Mouse (Mus musculus) liver, embryonic 13.5 days (tissue): Measurements from ENCODE around the gene Prr29. TPM values are rescaled to one million over a fixed set of nuclear protein-coding genes. Genes with fewer than 3 reads are reported as not detected.
"Not testable (repeated sequence)": the region's sequence is repeated elsewhere in the genome, so short reads cannot be mapped to it uniquely, and the experiment has no call there.

Experiments used
- ATAC-seq: fragments of 200-750 bp; cut with Nextera tagmentation; 2 replicates; pipeline ENCODE4 v1.8.0; 2017; ENCODE audit warnings: low read depth, mild to moderate bottlenecking, moderate number of reproducible peaks, moderate library complexity
- DNase-seq: peaks from one replicate; pipeline ENCODE4 v3.0.0; 2022
- H3K27ac ChIP-seq: fragments of 300-500 bp; sonication (generic); 2 replicates; pipeline ENCODE4 v1.5.1; 2015; ENCODE audit warnings: moderate library complexity, mild to moderate bottlenecking, inconsistent platforms
- H3K27me3 ChIP-seq: fragments of 300-500 bp; sonication (generic); 2 replicates; pipeline ENCODE4 v1.6.1; 2015; ENCODE audit warnings: mild to moderate bottlenecking, inconsistent platforms
- H3K36me3 ChIP-seq: fragments of 300-500 bp; sonication (generic); 2 replicates; pipeline ENCODE4 v1.6.1; 2015; ENCODE audit warnings: mild to moderate bottlenecking, inconsistent platforms
- H3K4me1 ChIP-seq: fragments of 300-500 bp; sonication (generic); replicated peaks from 2 replicates; pipeline ENCODE4 v1.6.1; 2015; ENCODE audit warnings: inconsistent platforms
- H3K4me2 ChIP-seq: fragments of 300-500 bp; sonication (generic); 2 replicates; pipeline ENCODE4 v1.6.1; 2015; ENCODE audit warnings: inconsistent platforms, mild to moderate bottlenecking, moderate library complexity
- H3K4me3 ChIP-seq: fragments of 300-500 bp; sonication (generic); replicated peaks from 2 replicates; pipeline ENCODE4 v1.5.1; 2015; ENCODE audit warnings: mild to moderate bottlenecking, inconsistent platforms
- H3K9ac ChIP-seq: fragments of 300-500 bp; sonication (generic); 2 replicates; pipeline ENCODE4 v1.6.1; 2015; ENCODE audit warnings: mild to moderate bottlenecking, inconsistent platforms
- H3K9me3 ChIP-seq: fragments of 300-500 bp; sonication (generic); replicated peaks from 2 replicates; pipeline ENCODE4 v1.6.1; 2016; ENCODE audit warnings: inconsistent platforms
- WGBS: fragments of 180-500 bp; shearing (Covaris S2); methylation state at CpG from one replicate; pipeline ENCODE4 v1.1.7; 2015; ENCODE audit not compliant: insufficient replicate concordance; 5-methylcytosine and 5-hydroxymethylcytosine counted together
- polyA plus RNA-seq: library from polyadenylated mRNA; unstranded; fragments of >200 nt; fragmentation: Nextera tagmentation; extraction: Ambion mirVana; gene quantifications from 2 replicates; pipeline ENCODE4 v1.2.1, GENCODE M21; 2015

The Prr29 gene
- polyA plus RNA-seq, 1 experiment from 2014 or later, result not detected

DNA sequence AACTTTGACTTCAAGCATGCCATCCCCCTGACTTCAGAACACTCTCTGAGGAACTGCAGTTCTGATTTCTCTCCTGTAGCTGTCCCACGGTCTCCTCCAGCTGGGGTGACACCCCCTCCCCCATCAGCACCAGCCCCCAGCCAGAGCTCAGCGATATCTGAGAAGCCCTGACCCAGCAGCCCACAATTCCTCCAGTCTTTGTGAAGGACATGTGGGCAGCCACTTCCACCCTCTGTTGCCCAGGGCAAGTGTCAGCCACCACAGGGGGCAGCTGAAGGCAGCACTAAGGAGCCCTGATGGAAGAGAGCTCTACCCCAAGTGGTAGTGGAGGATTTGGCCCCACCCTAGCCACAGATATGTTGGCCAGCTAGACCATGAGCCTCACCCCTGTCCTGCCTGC lies 31.2 kb upstream of the Prr29 start:
- Histone ChIP-seq H3K4me1 (peaks cover 6% of the 10 kb centered on the region), H3K4me2 (no peak overlapping the region), H3K36me3 (no peaks in the 10 kb centered on the region), H3K4me3 (no peak overlapping the region), H3K27me3 (no peaks in the 10 kb centered on the region), H3K9me3 (no peaks in the 10 kb centered on the region), H3K27ac (no peak overlapping the region), H3K9ac (no peak overlapping the region)
- DNase-seq (no peak), ATAC-seq (no peak)
- 5% methylated on average over 2 of the region's 2 CpGs for WGBS

DNA sequence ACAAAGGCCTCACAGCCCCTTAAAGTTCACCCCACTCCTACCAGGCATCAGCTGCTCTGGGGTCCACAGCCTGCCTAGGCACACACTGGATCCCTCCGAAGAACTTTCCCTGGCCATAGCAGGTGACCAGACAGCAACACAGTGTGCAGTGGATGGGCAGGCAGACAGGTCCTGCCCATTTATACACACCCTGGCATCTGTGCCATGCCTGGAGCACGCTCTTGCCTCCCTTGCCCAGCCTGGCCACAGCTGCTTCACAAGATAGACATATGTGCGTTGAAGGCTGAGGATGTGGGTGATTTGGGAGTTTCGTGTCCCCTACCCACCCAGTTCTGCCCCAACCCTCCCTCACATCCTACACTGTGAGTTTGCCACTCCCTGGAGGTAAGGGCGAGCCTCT lies 27.2 kb upstream of the Prr29 start:
- no peak overlapping the region for H3K4me3 ChIP-seq
- 68% methylated on average over 5 of the region's 5 CpGs for WGBS
- H3K9me3 ChIP-seq, result no peaks in the 10 kb centered on the region
- H3K27ac ChIP-seq, result no peak overlapping the region
- no peaks in the 10 kb centered on the region for H3K27me3 ChIP-seq
- H3K36me3 ChIP-seq, result no peaks in the 10 kb centered on the region
- H3K9ac ChIP-seq, result no peak overlapping the region
- no peak for ATAC-seq
- no peak for DNase-seq
- no peaks in the 10 kb centered on the region; the same call in none of the 2 replicates for H3K4me1 ChIP-seq
- H3K4me2 ChIP-seq, result no peak overlapping the region

DNA sequence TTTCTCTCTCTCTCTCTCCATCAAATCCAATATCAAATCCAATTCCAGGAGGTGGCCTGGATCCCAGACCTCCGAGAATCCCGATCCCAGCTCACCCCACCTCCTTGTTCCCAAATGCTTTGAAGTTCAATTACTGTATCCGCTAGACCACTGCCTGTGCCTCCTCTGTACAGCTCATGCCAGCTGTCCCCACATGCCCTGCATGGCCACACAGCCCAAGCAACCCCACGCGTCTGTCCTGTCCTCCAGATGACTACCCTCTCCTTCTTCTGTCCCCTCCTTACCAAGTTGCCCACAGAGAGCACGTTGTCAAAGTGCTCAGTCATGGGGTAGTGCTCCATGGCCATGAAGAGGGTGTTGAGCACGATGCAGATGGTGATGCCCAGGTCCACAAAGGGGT lies 26.4 kb upstream of the Prr29 start:
- no peak overlapping the region for H3K9ac ChIP-seq
- H3K27ac ChIP-seq, result no peak overlapping the region
- H3K4me2 ChIP-seq, result no peak overlapping the region
- no peaks in the 10 kb centered on the region; the same call in none of the 2 replicates for H3K4me1 ChIP-seq
- DNase-seq, result no peak
- no peak overlapping the region for H3K4me3 ChIP-seq
- no peaks in the 10 kb centered on the region for H3K36me3 ChIP-seq
- no peak for ATAC-seq
- WGBS, result 63% methylated on average over 7 of the region's 7 CpGs
- H3K27me3 ChIP-seq, result no peaks in the 10 kb centered on the region
- no peaks in the 10 kb centered on the region for H3K9me3 ChIP-seq

DNA sequence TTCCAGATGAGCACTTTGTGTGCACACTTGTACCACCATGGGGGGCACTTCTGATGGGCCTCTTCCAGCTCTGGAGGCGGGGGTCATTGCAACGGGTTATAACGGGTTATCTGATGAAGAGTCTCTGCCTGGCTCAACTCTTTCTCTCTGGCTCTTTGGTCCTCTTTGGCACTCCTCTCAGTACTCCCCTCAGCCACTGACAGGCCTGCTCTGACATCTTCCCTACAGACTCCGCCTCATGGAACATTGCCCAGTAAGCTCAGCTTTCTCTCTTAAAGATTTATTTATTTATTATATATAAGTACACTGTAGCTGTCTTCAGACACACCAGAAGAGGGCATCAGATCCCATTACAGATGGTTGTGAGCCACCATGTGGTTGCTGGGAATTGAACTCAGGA lies 25.9 kb upstream of the Prr29 start:
- not testable (repeated sequence) for H3K4me3 ChIP-seq, H3K27ac ChIP-seq, H3K9me3 ChIP-seq, H3K9ac ChIP-seq, H3K4me2 ChIP-seq, DNase-seq, H3K36me3 ChIP-seq, H3K4me1 ChIP-seq, H3K27me3 ChIP-seq, ATAC-seq
- 61% methylated on average over 4 of the region's 4 CpGs for WGBS

DNA sequence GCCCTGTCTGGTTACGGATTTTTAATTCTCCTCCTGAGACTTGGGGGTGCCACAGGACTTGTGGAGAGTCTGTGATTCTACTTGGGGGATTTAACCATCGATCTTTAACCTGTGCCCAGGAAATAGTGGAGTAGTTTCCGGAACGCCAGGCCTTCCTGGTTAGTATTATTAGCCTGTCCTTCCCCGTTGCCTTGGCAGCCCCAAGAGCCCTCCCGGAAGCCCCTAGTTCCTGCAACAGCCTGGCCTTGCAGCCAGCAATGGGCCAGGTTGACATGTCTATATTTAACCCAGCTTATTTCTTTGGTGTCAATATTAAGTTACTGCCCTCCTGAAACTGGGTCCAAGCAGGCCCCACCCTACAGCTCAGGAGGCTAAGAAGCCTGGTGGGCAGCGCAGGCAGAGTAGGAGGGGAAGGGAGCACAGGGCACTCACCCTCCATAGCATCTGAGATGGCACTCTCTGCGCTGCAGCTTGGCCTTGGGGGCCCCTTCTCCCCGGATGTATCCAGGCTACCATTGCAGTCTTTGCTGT lies 24.2 kb upstream of the Prr29 start:
- no peak overlapping the region for H3K9ac ChIP-seq
- no peaks in the 10 kb centered on the region for H3K36me3 ChIP-seq
- ATAC-seq, result no peak
- no peaks in the 10 kb centered on the region; the same call in 1 of the 2 replicates for H3K4me1 ChIP-seq
- no peaks in the 10 kb centered on the region for H3K9me3 ChIP-seq
- H3K27ac ChIP-seq, result no peak overlapping the region
- no peak for DNase-seq
- 45% methylated on average over 9 of the region's 9 CpGs for WGBS
- H3K27me3 ChIP-seq, result no peaks in the 10 kb centered on the region
- H3K4me3 ChIP-seq, result no peak overlapping the region
- H3K4me2 ChIP-seq, result no peak overlapping the region

DNA sequence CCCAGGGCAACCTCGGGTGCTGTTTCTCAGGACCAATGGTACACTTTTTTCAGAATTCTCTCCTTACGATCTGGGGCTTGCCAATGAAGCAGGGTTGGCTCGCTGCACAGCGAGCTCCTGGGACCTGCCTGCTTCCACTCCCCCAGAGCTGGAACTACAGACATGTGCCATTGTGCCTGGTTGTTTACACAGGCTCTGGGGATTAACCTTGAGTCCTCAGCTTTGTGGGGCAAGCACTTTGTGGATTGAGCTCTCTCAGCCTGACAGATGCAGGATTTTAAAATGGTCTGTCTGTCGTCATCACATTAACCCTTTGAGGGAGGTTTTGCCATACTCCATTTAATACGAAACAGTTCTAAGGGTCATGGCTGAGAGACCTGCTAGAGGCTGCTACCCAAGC lies 20.4 kb upstream of the Prr29 start:
- Histone ChIP-seq H3K9ac (no peak overlapping the region), H3K4me2 (no peak overlapping the region), H3K36me3 (no peaks in the 10 kb centered on the region), H3K27me3 (no peaks in the 10 kb centered on the region), H3K4me3 (no peak overlapping the region), H3K4me1 (no peaks in the 10 kb centered on the region; the same call in 1 of the 2 replicates), H3K9me3 (no peaks in the 10 kb centered on the region), H3K27ac (no peak overlapping the region)
- 56% methylated on average over 5 of the region's 6 CpGs for WGBS
- ATAC-seq, result no peak
- no peak for DNase-seq

DNA sequence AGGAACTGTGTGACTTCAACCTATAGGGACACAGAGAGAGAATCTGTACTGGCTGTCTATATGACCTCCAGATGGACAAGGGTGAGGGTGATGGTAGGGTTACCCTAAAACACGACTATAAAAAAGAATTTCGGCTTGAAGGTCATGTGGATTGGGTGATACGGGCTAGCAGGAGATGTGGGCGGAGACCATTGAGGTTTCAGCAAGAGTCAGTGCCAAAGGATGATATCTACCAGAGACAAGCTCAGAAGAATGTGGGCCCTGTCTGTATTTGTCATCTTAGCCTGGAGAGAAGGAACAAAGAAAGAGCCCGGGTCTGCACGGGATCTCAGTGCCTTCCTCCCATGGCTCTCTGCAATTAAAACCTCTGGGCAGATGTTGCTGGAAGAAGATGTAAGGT lies 15.5 kb upstream of the Prr29 start:
- 63% methylated on average over 6 of the region's 6 CpGs for WGBS

DNA sequence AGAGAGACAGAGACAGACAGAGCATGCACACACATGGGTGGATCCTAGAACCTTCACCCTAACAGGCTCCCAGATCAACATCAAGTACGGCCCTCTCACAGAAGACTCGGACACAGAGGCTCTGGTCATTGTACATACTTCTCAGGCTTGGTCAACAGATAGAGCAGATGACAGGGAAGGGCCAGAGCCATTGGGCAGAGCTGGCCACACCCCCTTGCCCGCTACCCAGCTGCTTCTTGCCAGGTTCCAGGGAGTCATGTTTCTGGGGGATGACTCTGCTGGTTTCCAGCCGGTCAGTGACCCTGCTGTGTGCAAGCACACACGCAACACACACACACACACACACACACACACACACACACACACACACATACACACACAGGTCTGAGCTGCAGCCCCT lies 14.4 kb upstream of the Prr29 start:
- Histone ChIP-seq H3K4me1 (no peaks in the 10 kb centered on the region; the same call in 1 of the 2 replicates), H3K27me3 (no peaks in the 10 kb centered on the region), H3K27ac (no peak overlapping the region), H3K9me3 (no peaks in the 10 kb centered on the region), H3K9ac (no peak overlapping the region), H3K4me2 (no peak overlapping the region), H3K4me3 (no peak overlapping the region), H3K36me3 (no peaks in the 10 kb centered on the region)
- 54% methylated on average over 4 of the region's 5 CpGs for WGBS
- DNase-seq, result no peak
- no peak for ATAC-seq

More for the DNA sequence above, 15.5 kb upstream of the Prr29 start:
- no peaks in the 10 kb centered on the region for H3K36me3 ChIP-seq
- no peak overlapping the region for H3K27ac ChIP-seq
- no peak overlapping the region for H3K4me2 ChIP-seq
- no peak overlapping the region for H3K4me3 ChIP-seq
- H3K9ac ChIP-seq, result no peak overlapping the region
- H3K9me3 ChIP-seq, result no peaks in the 10 kb centered on the region
- H3K27me3 ChIP-seq, result no peaks in the 10 kb centered on the region
- ATAC-seq (no peak), DNase-seq (no peak)
- H3K4me1 ChIP-seq, result no peaks in the 10 kb centered on the region; the same call in 1 of the 2 replicates

DNA sequence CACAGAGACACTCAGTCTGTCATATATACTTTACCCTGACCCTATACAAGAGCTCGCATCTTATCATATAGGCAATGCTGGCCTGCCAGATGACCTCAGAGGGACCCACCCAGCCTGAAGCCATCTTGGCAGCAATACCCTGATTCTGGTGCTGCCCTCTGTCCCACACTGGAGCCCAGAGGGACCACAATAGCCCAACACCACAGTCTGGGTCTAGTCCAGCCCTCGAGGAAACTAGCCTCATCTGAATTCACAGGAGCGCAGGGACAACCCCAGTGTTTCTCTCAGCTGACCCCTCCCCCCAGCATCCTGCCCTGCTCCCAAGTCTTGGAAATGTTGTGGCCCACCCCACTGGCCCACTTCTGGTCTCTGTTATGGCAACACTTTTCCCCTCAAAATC lies 14.0 kb upstream of the Prr29 start:
- Histone ChIP-seq H3K9ac (no peak overlapping the region), H3K27me3 (no peaks in the 10 kb centered on the region), H3K9me3 (no peaks in the 10 kb centered on the region), H3K36me3 (no peaks in the 10 kb centered on the region), H3K27ac (no peak overlapping the region), H3K4me1 (no peaks in the 10 kb centered on the region; the same call in 1 of the 2 replicates), H3K4me2 (no peak overlapping the region), H3K4me3 (no peak overlapping the region)
- no peak for DNase-seq
- no peak for ATAC-seq
- WGBS, result 48% methylated on average over 3 of the region's 3 CpGs

DNA sequence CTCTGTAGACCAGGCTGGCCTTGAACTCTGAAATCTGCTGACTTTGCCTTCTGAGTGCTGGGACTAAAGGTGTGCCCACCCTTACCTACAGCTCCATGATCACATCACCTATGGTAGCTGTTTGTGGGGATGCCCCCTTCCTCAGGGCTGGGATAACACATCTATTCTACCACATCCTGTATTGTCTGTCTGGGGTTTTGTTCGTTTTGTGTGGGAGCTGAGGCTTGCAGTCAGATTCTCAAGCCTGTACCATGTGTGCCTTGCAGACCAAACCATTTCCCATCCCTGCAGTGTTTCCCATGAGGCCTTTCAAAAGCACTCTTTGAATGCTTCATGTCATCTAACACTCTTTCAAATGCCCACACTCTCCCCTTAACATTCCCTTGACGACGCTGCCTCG lies 13.3 kb upstream of the Prr29 start:
- no peak for ATAC-seq
- 66% methylated on average over 4 of the region's 4 CpGs for WGBS

DNA sequence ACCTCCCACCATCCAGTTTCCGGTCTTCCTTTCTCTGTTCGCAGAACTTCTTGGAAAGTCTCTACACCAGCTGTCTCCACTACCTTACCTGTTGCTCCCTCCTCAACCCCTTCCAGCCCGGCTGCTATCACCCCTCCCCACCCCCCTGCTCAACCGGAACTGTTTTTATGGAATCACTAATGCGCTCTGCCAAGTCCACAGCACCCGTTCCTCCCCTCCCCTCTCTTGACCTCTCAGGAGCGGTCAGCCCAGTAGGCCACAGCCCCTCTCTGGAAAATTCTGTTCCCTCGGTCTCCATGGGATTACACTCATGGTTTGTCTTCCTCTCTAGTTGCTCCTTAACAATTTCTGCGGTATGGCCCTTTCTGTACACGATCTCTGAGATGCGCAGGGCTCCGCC lies 12.1 kb upstream of the Prr29 start, which contains the start of gene Scn4a:
Gene Scn4a (minus strand): TSS at position 101 of the 400 bp plus-strand sequence.
- WGBS, result 78% methylated on average over 12 of the region's 12 CpGs
- H3K27me3 ChIP-seq, result no peaks in the 10 kb centered on the region
- H3K4me3 ChIP-seq, result no peak within 1 kb of the TSS
- H3K9ac ChIP-seq, result no peak within 1 kb of the TSS
- no peak within 1 kb of the TSS for H3K27ac ChIP-seq
- ATAC-seq, result no peak
- DNase-seq, result no peak
- no peaks in the 10 kb centered on the region for H3K36me3 ChIP-seq
- H3K4me1 ChIP-seq, result no peaks in the 10 kb centered on the region; the same call in 1 of the 2 replicates
- H3K9me3 ChIP-seq, result no peaks in the 10 kb centered on the region
- no peak within 1 kb of the TSS for H3K4me2 ChIP-seq

More for the DNA sequence above, 13.3 kb upstream of the Prr29 start:
- Histone ChIP-seq H3K4me1 (no peaks in the 10 kb centered on the region; the same call in 1 of the 2 replicates), H3K27me3 (no peaks in the 10 kb centered on the region), H3K9ac (no peak overlapping the region), H3K27ac (no peak overlapping the region), H3K9me3 (no peaks in the 10 kb centered on the region), H3K4me3 (no peak overlapping the region), H3K4me2 (no peak overlapping the region), H3K36me3 (no peaks in the 10 kb centered on the region)
- no peak for DNase-seq

DNA sequence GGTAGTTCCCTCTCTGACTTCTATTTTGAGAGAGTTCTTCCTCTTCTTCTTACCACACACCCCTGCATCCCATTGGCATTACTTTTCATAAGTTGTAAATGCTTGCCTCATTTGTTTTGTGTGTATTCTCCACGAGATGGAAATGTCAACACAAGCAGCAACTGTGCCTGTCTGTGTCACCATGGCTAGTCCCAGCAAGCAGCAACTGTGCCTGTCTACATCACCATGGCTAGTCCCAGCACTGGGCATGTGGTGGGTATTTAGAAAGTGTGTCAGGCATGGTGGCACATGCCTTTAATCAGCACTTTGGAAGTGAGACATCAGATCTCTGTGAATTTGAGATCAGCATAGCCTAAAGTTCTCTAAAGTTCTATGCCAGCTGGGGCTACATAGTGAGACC lies 11.1 kb upstream of the Prr29 start:
- H3K4me1 ChIP-seq, result no peaks in the 10 kb centered on the region; the same call in 1 of the 2 replicates
- H3K9me3 ChIP-seq, result no peaks in the 10 kb centered on the region
- H3K4me2 ChIP-seq, result no peak overlapping the region
- no peak overlapping the region for H3K27ac ChIP-seq
- ATAC-seq (no peak), DNase-seq (no peak)
- no peak overlapping the region for H3K4me3 ChIP-seq
- no peaks in the 10 kb centered on the region for H3K27me3 ChIP-seq
- no peak overlapping the region for H3K9ac ChIP-seq
- 31% methylated on average over 1 of the region's 1 CpGs for WGBS
- H3K36me3 ChIP-seq, result no peaks in the 10 kb centered on the region
